Mouse (Mus musculus) right cerebral cortex, postnatal 25 days (tissue): ENCODE results near the gene Pik3ip1.

Experiments
- DNase-seq: peaks from one replicate; pipeline ENCODE4 v3.0.0; 2022

Pik3ip1 gene

GRCm38 (mm10) chr11:3329891-3330451, at the start of gene Pik3ip1:
TSS of gene Pik3ip1 (plus strand) at chr11:3330401.
- no peak for DNase-seq

- no peak for DNase-seq
These were observed 47.3 kb upstream of the Pik3ip1 start for GRCm38 (mm10) chr11:3282887-3283286.

GRCm38 (mm10) chr11:3283645-3284044, 46.6 kb upstream of the Pik3ip1 start:
- no peak for DNase-seq

GRCm38 (mm10) chr11:3285940-3286339, 44.3 kb upstream of the Pik3ip1 start:
- DNase-seq: no peak

GRCm38 (mm10) chr11:3287131-3287530, 43.1 kb upstream of the Pik3ip1 start:
- DNase-seq: no peak

GRCm38 (mm10) chr11:3287921-3288320, 42.3 kb upstream of the Pik3ip1 start:
- no peak for DNase-seq

- peak; percentile 37 for DNase-seq
These were observed 41.5 kb upstream of the Pik3ip1 start, which contains the start of gene Patz1 for GRCm38 (mm10) chr11:3288521-3289301. TSS of gene Patz1 (plus strand) at chr11:3288874.

- peak; percentile 72 for DNase-seq
These were observed 40.8 kb upstream of the Pik3ip1 start for GRCm38 (mm10) chr11:3289302-3289802.

- peak; percentile 90 for DNase-seq
These were observed 40.2 kb upstream of the Pik3ip1 start for GRCm38 (mm10) chr11:3289803-3290639.

GRCm38 (mm10) chr11:3290640-3291310, 39.4 kb upstream of the Pik3ip1 start:
- DNase-seq: peak; percentile 65

- DNase-seq: peak; percentile 23
These were observed 38.7 kb upstream of the Pik3ip1 start for GRCm38 (mm10) chr11:3291311-3292061.

- DNase-seq: peak; percentile 38
These were observed 38.2 kb upstream of the Pik3ip1 start for GRCm38 (mm10) chr11:3292062-3292421.

GRCm38 (mm10) chr11:3292711-3293249, 37.4 kb upstream of the Pik3ip1 start:
- DNase-seq: no peak

GRCm38 (mm10) chr11:3293361-3293760, 36.8 kb upstream of the Pik3ip1 start:
- no peak for DNase-seq

GRCm38 (mm10) chr11:3294641-3295040, 35.6 kb upstream of the Pik3ip1 start:
- no peak for DNase-seq

- no peak for DNase-seq
These were observed 34.1 kb upstream of the Pik3ip1 start for GRCm38 (mm10) chr11:3296056-3296455.

- DNase-seq: no peak
These were observed 32.1 kb upstream of the Pik3ip1 start for GRCm38 (mm10) chr11:3297871-3298812.

GRCm38 (mm10) chr11:3298813-3299185, 31.4 kb upstream of the Pik3ip1 start:
- no peak for DNase-seq

GRCm38 (mm10) chr11:3301075-3301474, 29.1 kb upstream of the Pik3ip1 start:
- DNase-seq: no peak

GRCm38 (mm10) chr11:3302385-3302784, 27.8 kb upstream of the Pik3ip1 start:
- DNase-seq: peak; percentile 48

GRCm38 (mm10) chr11:3302792-3303191, 27.4 kb upstream of the Pik3ip1 start:
- DNase-seq: no peak
